Mouse (Mus musculus): ENCODE data around the gene Tpra1. TPM values are rescaled to one million over a fixed set of nuclear protein-coding genes. Genes with fewer than 3 reads are reported as not detected.

The Tpra1 gene
- total RNA-seq, 2 experiments from 2014 or later: 25.1 to 30.9 TPM

DNA sequence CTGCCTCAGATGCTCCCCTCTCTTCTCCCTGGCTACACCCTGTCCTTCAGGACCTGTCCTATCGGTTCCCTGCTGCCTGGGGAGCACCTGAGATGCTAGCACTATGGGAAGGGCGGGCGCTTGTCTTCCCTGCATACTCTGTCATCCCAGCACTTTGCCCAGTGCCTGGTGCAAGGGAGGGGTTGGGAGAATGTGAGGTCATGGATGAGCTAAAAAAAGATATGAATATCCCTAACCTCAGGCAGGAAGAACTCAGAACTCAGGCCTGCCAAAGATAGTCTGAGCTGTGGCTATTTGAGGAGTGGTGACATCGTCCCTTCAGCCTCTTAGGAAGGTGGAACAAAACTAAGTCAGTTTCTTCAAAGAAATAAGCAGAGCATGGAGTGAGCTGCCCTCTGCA, 39.6 kb downstream of the Tpra1 start:
- ATAC-seq (replicated peaks; ENCODE audit: poor library complexity, severe bottlenecking): no peak

DNA sequence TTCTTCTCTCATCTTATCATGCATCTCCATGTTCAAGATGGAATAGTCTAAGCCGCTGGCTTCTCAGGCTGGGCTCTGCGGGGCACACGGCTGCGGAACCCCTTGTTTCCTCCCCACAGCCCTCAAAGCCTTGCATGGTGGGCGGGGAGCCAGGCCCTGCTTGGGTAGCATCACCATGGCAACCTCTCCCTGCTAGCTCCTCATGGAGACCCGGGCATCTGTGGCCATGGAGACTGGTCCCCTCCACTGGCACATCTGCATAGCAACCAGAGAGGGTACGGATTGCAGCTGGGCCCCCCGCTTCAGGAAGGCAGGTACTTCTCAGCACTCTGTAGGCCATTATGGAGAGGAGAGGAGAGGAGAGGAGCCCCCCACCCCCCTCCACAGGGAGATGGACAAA, 40.5 kb downstream of the Tpra1 start:
- ATAC-seq (replicated peaks; ENCODE audit: poor library complexity, severe bottlenecking): no peak

DNA sequence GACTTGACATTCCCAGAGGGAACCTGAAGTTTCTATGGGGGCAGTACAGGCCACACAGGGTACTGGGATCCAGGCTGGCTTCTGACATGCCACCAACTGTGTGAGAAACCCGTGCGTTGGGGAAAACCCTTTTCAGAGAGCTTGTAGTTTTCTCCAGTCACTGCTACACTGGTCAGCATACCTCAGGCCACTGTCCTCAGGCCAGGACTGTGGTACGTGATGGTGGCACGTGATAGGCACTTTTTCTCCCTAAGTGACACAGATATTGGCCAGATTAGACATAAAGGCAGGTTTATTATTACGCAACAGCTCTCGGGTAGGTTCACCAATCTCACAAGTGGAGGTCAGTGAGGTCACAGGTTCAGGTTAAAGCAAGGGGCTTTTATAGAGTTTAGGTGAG, 41.6 kb downstream of the Tpra1 start:
- no peak for ATAC-seq (replicated peaks; ENCODE audit: poor library complexity, severe bottlenecking)

DNA sequence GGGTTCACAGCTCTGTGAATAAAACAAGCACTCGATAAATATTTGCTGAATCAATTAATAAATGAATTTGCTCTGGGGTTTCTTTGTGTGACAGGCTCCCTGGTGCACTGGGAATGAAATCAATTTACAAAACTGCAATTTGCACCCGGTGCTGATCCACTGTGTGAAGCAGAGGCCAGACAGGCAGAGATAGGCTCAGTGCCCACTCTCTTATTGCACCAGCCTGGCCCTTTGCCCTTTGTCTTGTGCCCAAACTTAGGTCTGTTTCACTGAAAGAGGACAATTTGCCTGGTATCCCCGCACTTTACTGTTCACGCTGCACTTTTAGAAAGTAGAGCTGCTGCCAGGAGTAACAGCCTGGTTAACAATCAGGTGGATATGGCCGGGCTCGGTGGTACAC, 44.4 kb downstream of the Tpra1 start:
- no peak for ATAC-seq (replicated peaks; ENCODE audit: poor library complexity, severe bottlenecking)

DNA sequence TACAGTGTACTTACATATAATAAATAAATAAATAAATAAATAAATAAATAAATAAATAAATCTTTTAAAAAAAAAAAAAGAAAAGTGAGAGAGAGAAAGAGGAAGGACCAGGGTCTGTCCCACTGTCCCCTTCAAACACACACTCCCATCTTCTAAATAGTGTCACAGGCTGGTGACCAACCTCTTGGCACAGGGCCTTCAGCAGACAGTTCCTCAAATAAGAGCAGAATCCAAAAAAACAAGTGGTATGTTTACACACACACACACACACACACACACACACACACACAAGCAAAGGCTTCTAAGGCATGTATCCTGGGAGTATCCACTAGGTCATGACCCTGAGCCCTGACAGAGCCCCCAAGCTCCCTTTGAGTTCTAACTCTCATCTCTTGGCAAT, 45.7 kb downstream of the Tpra1 start:
- ATAC-seq (replicated peaks; ENCODE audit: poor library complexity, severe bottlenecking): no peak

- no peak for ATAC-seq (replicated peaks; ENCODE audit: poor library complexity, severe bottlenecking)
These were observed 54.7 kb downstream of the Tpra1 start for GRCm38 (mm10) chr6:88956725-88957124.

- no peak for ATAC-seq (replicated peaks; ENCODE audit: poor library complexity, severe bottlenecking)
These were observed 55.3 kb downstream of the Tpra1 start for GRCm38 (mm10) chr6:88957313-88957712.

DNA sequence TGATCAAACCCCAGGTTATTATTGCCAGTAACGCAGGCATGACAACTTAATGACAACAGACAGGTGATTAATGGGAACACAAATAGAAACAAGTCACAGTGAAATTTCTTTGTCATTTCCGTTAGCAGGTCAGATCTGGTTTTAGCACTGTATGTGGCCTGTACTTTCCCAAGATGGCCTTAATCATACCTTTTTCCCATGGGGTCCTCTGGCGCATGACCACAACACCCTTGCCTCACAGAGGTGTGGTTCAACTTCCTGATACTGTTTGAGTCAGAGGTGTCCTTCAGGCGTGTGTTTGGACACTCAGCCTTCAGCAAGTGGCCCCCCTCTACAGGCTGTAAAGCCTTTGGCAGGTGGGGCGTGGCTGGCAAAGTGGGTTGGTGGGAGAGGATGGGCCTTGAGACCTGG, 55.8 kb downstream of the Tpra1 start:
- ATAC-seq (replicated peaks; ENCODE audit: poor library complexity, severe bottlenecking): no peak

DNA sequence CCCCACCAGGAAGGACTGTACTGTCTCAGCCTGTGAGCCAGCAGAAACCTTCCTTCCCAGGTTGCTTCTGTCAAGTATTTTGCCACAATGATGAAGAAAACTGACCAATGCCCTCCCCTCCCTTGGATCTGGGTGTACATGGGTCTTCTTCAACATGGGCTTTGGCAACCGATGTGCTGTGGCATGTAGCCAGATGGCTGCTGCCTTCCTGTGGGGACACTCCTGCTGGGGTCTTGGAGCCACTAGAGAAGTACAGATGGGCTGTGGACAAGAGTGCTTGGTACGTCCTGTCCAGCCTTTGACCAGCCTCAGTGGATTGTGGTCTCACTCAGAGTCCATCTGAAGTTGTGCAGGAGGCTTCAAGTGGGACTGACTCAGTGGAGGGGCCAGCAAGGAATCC, 56.3 kb downstream of the Tpra1 start:
- no peak for ATAC-seq (replicated peaks; ENCODE audit: poor library complexity, severe bottlenecking)

- 0 out of 2 replicates have a peak, but pooled peaks have one; percentile 31 for ATAC-seq (replicated peaks; ENCODE audit: poor library complexity, severe bottlenecking)
These were observed 57.8 kb downstream of the Tpra1 start for GRCm38 (mm10) chr6:88959834-88960233.

- no peak for ATAC-seq (replicated peaks; ENCODE audit: poor library complexity, severe bottlenecking)
These were observed 58.9 kb downstream of the Tpra1 start for GRCm38 (mm10) chr6:88960941-88961340.

Other genes with a start within 250 kb of the Tpra1 start
- 0.99 TPM in 1 of 2 replicates, not detected in the other for gene Mgll, start 177.8 kb upstream of the Tpra1 start, total RNA-seq (2014; fragmentation: Nextera tagmentation)
- 0.26 and 2.0 TPM in 2 replicates for gene Mgll, start 177.8 kb upstream of the Tpra1 start, total RNA-seq (2017)
- gene Abtb1, start 60.3 kb upstream of the Tpra1 start, total RNA-seq (2014; fragmentation: Nextera tagmentation): 19.7 and 21.6 TPM in 2 replicates
- gene Abtb1, start 60.3 kb upstream of the Tpra1 start, total RNA-seq (2017): 22.3 and 35.6 TPM in 2 replicates
- not detected in 2 replicates for gene Podxl2, start 27.2 kb upstream of the Tpra1 start, total RNA-seq (2014; fragmentation: Nextera tagmentation)
- gene Podxl2, start 27.2 kb upstream of the Tpra1 start, total RNA-seq (2017): not detected in 2 replicates
- 148 and 183 TPM in 2 replicates for gene Mcm2, start 3.5 kb upstream of the Tpra1 start, total RNA-seq (2014; fragmentation: Nextera tagmentation)
- gene Mcm2, start 3.5 kb upstream of the Tpra1 start, total RNA-seq (2017): 153 and 168 TPM in 2 replicates

Data from granulocyte monocyte progenitor cell, adult 5-6 weeks (primary cell).